Mouse (Mus musculus): ENCODE measurements around the gene Top2a.

GRCm38 (mm10) chr11:98943741-98944461 lies 80.1 kb downstream of the Top2a start:
- TF ChIP-seq POLR2A (IDR thresholded peaks at IDR 0.05; ENCODE audit: low read depth, low read length) = no peak
- no peak for TF ChIP-seq CTCF (IDR thresholded peaks at IDR 0.05; ENCODE audit: borderline replicate concordance, insufficient read depth, low read length)
